Mouse (Mus musculus) adrenal gland, postnatal 4 days (tissue): ENCODE data around the gene Rab9. TPM values are rescaled to one million over a fixed set of nuclear protein-coding genes. Genes with fewer than 3 reads are reported as not detected.

ENCODE experiments used
- DNase-seq, 2 experiments: peaks; one replicate each; pipeline ENCODE4 v3.0.0; 2021 to 2022; ENCODE audit warnings: low spot score in 2 of 2, mixed read lengths in 2 of 2
- total RNA-seq, 2 experiments: library from RNA; stranded (reverse); gene quantifications; 2 replicates each; pipeline ENCODE4 v1.2.3; 2021

The Rab9 gene
- total RNA-seq, 2 experiments from 2014 or later, result 44.0 to 44.5 TPM

- no peak for DNase-seq
These were observed 25.3 kb downstream of the Rab9 start for GRCm38 (mm10) chrX:166454331-166454730.

- DNase-seq, result no peak
These were observed 26.1 kb downstream of the Rab9 start for GRCm38 (mm10) chrX:166453532-166453931.

- no peak for DNase-seq
These were observed 35.1 kb downstream of the Rab9 start for GRCm38 (mm10) chrX:166444552-166444951.

- DNase-seq, result peak; percentile 43 to 62
These were observed 39.0 kb downstream of the Rab9 start, which contains the start of gene Ofd1 for GRCm38 (mm10) chrX:166440616-166441063. Ofd1 (minus strand) TSS chrX:166440704.

DNA sequence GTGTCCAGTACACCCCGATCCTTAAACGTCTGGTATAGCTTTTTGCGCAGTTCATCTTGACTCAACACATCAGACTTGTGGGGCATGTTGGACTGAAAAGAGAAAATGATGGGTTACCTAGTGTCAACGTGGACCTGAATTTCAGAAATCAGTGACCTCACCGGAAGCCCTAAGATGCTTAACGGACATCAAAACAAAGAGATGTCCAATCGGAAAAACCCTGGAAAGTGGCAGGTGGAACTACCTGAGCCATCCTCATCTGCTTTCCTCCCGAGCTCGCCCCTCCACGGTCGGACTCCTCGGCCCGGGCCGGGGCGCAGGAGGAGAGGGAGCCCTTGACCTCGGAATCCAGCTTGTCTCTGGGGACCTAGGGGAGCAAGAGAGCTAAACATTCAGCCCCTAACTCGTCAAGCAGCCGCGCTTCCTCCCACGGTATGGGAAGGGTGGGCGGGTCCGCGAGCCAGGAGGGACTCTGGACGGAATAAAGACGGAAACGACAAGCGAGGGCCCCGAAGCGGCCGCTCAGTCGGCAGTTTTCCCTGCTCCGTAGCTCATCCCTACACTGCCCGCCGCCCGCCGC, 39.5 kb downstream of the Rab9 start, which contains the start of gene Trappc2:
Gene Trappc2 (plus strand): TSS at position 539 of the 580 bp plus-strand sequence.
- no peak for DNase-seq

- DNase-seq, result no peak
These were observed 44.9 kb downstream of the Rab9 start for GRCm38 (mm10) chrX:166434812-166435211.

- no peak for DNase-seq
These were observed 63.5 kb downstream of the Rab9 start for GRCm38 (mm10) chrX:166416196-166416595.

DNA sequence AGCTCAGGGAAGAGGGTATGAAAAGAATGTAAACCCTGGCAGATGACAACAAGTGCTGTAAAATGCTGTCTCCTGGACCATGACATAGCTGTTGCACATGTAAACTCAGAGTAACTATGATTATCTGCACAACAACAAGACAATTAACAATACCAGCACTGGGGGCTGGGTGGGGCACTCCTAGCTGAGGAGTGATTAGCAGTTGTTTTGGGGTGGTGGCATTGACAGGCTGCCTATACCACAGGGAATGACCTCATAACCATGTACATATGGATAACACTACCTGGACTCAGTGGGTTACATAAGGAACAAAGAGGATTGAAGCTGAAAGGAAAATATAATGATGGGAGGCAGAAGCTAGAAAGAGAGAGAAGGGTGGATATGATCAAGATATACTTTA, 71.8 kb downstream of the Rab9 start:
- no peak for DNase-seq

Other genes with a start within 250 kb of the Rab9 start
- gene Gpm6b, start 241.0 kb downstream of the Rab9 start, total RNA-seq, result 10 to 100 TPM; 17.3 to 28.2 TPM
- 10 to 100 TPM; 14.9 to 16.0 TPM for gene Trappc2, start 39.3 kb downstream of the Rab9 start, total RNA-seq
- gene Ofd1, start 39.2 kb downstream of the Rab9 start, total RNA-seq, result 10 to 100 TPM; 12.0 to 13.8 TPM
- 1 to 10 TPM; 9.1 to 10.0 TPM for gene Tceanc, start 38.7 kb upstream of the Rab9 start, total RNA-seq
- gene Egfl6, start 105.9 kb upstream of the Rab9 start, total RNA-seq, result 10 to 100 TPM; 17.9 to 21.0 TPM